Mouse (Mus musculus): ENCODE results near the gene Slc25a18.

GRCm38 (mm10) chr6:120776286-120776685 lies 2.9 kb downstream of the Slc25a18 start:
- TF ChIP-seq EP300 (IDR thresholded peaks at IDR 0.05) (no peak), CTCF (IDR thresholded peaks at IDR 0.05) (no peak)
